Mouse (Mus musculus): ENCODE results near the gene Zfp972. TPM values are rescaled to one million over a fixed set of nuclear protein-coding genes. Genes with fewer than 3 reads are reported as not detected.
"Not testable (repeated sequence)": the region's sequence is repeated elsewhere in the genome, so short reads cannot be mapped to it uniquely, and the experiment has no call there.

Gene Zfp972
- 0.49 and 0.59 TPM in 2 replicates for total RNA-seq (2015)
- total RNA-seq (2017): 5.7 TPM in 1 of 2 replicates, not detected in the other

DNA sequence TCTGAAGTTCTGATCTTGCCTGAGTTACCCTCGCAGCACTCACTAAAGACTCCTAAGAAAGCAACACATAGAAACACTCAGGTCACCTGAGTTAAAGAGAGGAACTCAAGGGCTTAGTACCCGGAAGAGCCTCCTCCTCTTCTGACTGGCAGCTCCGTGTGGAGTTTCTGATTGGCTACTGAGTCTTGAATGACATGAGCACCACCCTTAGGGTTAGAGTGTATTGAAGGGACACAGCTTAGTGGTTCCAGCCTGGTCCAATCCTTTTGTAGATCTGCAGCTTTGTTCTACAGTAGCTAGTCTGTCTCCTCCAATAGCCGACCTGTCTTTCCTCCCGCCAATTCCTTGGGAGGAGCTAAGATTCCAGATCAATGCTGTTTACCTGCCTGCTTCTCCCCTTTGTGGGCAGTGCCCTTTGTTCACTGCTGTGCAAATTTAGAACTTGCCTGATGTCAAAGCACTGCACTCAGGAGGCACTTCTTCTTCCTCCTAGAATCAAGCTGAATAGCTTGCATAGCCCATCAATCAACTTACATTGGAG lies at the start of gene Zfp972:
Gene Zfp972, minus strand, starts transcription at position 51 of the 541 bp plus-strand sequence.
- not testable (repeated sequence) for ATAC-seq (replicated peaks; ENCODE audit: poor library complexity)

DNA sequence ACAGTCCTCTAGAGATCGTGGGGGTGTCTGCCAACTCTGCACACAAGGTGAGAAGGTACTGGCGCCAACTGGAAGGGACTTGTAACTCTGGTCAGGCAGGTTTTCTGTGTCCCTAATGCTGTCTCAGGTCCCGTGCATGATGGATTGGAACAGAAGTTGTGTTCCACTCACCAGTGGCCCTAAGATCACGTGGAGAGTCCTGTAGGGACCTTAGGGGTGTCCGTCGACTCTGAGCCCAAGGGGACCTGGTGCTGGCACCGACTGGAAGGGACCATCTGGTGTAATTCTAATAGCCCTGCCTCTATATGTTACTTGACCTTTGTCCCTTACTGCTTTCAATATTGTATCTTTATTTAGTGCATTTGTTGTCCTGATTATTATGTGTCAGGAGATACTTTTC lies 49.4 kb upstream of the Zfp972 start:
- not testable (repeated sequence) for ATAC-seq (replicated peaks; ENCODE audit: poor library complexity)

DNA sequence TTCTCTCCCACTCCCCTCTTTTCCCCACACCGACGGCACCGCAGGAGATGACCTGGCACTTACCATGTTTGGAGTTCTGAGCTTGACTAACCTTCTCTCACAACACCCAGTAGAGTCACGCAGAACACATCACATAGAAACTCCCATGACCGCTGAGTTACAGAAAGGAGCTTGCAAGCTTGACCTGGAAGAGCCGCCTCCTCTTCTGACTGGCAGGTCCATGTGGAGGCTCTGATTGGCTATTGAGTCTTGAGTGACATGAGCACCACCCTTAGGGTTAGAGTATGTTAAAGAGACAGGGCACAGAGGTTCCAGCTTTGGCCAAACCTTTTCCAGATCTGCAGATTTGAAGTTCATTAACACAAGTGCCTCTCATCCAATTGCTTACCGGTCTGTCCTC lies 31.7 kb upstream of the Zfp972 start, which contains the start of gene Gm14326:
Gene Gm14326, minus strand, starts transcription at position 153 of the 400 bp plus-strand sequence.
- ATAC-seq (replicated peaks; ENCODE audit: poor library complexity): not testable (repeated sequence)

DNA sequence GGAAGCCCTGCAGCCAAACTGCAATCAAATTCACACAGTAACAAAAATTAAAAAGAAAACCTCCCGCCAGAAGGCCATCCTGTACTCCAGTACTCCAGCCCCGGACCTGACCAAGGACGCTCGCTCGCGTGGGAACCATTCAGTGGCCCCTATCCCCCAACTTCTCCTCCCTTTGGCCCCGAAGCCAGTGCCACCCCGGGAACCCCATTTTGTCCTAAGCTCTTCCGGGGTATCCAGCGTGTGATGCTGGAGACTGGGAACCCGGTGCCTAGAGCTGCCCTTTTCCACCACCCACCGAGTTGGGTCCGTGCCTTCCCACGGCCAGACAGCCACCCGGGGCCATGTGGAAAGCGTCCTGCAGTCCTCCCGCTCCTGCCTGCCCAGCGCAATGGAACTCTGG lies 31.3 kb upstream of the Zfp972 start:
- ATAC-seq (replicated peaks; ENCODE audit: poor library complexity): 0 out of 2 replicates have a peak, but pooled peaks have one; percentile 17

DNA sequence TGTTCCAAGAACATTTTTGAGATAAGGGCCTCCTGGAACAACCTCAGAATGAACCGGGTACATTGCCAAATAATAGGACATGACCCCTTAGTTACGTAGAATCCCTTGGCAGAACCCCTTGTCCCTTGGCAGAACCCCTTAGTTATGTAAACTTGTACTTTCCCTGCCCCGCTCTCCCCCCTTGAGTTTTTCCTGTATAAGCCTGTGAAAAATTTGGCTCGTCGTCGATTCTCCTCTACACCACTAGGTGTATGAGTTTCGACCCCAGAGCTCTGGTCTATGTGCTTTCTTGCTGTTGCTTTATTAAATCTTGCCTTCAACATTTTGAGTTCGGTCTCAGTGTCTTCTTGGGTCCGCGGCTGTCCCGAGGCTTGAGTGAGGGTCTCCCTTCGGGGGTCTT lies 22.1 kb downstream of the Zfp972 start:
- not testable (repeated sequence) for ATAC-seq (replicated peaks; ENCODE audit: poor library complexity)

DNA sequence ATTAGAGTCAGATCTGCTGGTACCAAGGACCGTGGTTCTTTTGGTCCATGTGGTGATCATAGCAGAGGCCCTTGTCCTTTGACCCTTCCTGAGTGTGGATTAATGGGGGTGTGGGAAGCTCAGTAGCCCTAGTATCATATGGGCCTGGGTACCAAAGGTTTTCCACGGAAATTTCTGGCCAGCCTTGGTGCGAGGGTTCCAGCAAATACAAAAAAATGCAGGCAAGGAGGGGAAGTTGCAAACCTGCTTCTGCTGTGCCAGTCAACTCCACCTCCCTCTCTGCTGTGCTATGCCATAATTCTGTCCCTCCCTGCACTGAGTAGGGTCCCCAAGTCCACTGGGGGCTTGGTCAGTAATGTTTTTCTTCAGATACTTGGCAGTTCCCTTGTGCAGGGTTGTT lies 27.2 kb downstream of the Zfp972 start:
- ATAC-seq (replicated peaks; ENCODE audit: poor library complexity): not testable (repeated sequence)

DNA sequence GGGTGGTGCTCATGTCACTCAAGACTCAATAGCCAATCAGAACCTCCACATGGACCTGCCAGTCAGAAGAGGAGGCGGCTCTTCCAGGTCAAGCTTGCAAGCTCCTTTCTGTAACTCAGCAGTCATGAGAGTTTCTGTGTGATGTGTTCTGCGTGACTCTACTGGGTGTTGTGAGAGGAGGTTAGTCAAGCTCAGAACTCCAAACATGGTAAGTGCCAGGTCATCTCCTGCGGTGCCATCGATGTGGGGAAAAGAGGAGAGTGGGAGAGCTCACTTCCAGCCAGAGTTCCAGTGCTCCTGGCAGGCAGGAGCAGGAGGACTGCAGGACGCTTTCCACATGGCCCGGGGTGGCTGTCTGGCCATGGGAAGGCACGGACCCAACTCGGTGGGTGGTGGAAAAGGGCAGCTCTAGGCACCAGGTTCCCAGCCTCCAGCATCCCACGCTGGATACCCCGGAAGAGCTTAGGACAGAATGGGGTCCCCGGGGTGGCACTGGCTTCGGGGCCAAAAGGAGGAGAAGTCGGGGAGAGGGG lies 28.3 kb downstream of the Zfp972 start, which contains the start of gene Gm14327:
Gene Gm14327, plus strand, starts transcription at position 51 of the 533 bp plus-strand sequence.
- not testable (repeated sequence) for ATAC-seq (replicated peaks; ENCODE audit: poor library complexity)

DNA sequence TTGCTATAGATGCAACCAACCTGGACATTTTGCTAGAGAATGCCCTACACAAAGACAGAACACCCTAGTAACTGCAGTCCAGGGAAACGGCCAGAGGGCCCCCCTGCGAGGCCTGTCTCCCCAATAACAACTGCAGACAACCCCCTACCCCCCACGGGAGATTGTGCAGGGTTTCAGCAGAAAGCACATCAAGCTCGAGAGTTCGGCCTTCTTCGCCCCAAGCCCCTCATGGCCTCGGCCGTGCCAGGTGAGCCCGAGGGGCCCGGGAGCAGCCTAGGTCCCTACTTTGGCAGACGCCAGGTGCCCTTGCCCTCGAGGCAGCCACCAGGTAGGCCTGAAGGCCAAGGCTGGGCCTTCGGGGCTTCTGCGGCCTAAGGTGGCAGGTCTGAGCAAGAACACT lies 37.7 kb downstream of the Zfp972 start:
- not testable (repeated sequence) for ATAC-seq (replicated peaks; ENCODE audit: poor library complexity)

DNA sequence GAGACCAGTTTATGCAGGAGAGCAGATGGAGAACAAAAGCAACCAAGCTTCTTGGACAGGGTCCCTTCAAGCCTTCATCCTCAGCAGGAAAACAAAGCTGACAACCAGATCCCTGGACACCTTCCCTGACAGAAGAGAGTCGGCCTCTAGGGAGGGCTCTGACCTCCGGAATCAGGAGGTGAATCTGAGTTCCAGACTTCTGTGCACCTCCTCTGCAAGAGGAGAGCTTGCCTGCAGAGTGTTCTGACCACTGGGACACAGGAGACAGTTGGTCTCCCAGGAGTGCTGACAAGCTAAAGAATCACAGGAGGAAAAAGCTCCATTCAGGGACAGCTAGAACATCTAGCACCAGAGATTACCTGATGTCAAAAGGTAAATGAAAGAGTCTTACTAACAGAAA lies 63.2 kb downstream of the Zfp972 start:
- not testable (repeated sequence) for ATAC-seq (replicated peaks; ENCODE audit: poor library complexity)

Other genes with a start within 250 kb of the Zfp972 start
- 2.2 and 5.4 TPM in 2 replicates for gene Gm14322, start 166.3 kb downstream of the Zfp972 start, total RNA-seq (2015)
- gene Gm14322, start 166.3 kb downstream of the Zfp972 start, total RNA-seq (2017): 1.5 and 7.8 TPM in 2 replicates
- 26.1 and 32.6 TPM in 2 replicates for gene Gm14325, start 85.3 kb downstream of the Zfp972 start, total RNA-seq (2015)
- 7.6 and 48.9 TPM in 2 replicates for gene Gm14325, start 85.3 kb downstream of the Zfp972 start, total RNA-seq (2017)
- gene Gm14327, start 28.5 kb downstream of the Zfp972 start, total RNA-seq (2015): 0.69 and 1.5 TPM in 2 replicates
- gene Gm14327, start 28.5 kb downstream of the Zfp972 start, total RNA-seq (2017): 1.5 and 3.3 TPM in 2 replicates
- gene Gm14326, start 31.7 kb upstream of the Zfp972 start, total RNA-seq (2015): 27.8 and 34.6 TPM in 2 replicates
- 14.2 and 18.2 TPM in 2 replicates for gene Gm14326, start 31.7 kb upstream of the Zfp972 start, total RNA-seq (2017)
- gene Zfp971, start 97.7 kb upstream of the Zfp972 start, total RNA-seq (2015): 58.4 and 64.9 TPM in 2 replicates
- gene Zfp971, start 97.7 kb upstream of the Zfp972 start, total RNA-seq (2017): 23.0 and 42.4 TPM in 2 replicates
- 14.6 and 15.5 TPM in 2 replicates for gene Zfp931, start 152.9 kb upstream of the Zfp972 start, total RNA-seq (2015)
- 14.3 and 16.4 TPM in 2 replicates for gene Zfp931, start 152.9 kb upstream of the Zfp972 start, total RNA-seq (2017)
- 0.05 TPM in 1 of 2 replicates, not detected in the other for gene Phactr3, start 193.4 kb upstream of the Zfp972 start, total RNA-seq (2015)
- not detected in 2 replicates for gene Phactr3, start 193.4 kb upstream of the Zfp972 start, total RNA-seq (2017)

Measured in megakaryocyte progenitor cell, adult 5-6 weeks (primary cell).